Mouse (Mus musculus): ENCODE results near the gene Cd44.

GRCm38 (mm10) chr2:102864695-102865353 is 36.6 kb downstream of the Cd44 start:
- TF ChIP-seq HCFC1 (IDR thresholded peaks at IDR 0.05; ENCODE audit: borderline replicate concordance, insufficient read depth, low read length) (no peak), CHD2 (IDR thresholded peaks at IDR 0.05; ENCODE audit: low read depth, low read length) (no peak)
